Mouse (Mus musculus): ENCODE data around the gene Emp2. TPM values are rescaled to one million over a fixed set of nuclear protein-coding genes. Genes with fewer than 3 reads are reported as not detected.
A peak's percentile ranks its signal among the peaks of the same experiment; 100 is the strongest.

Emp2 gene
- polyA plus RNA-seq, 1 experiment from 2014 or later: 1.5 TPM

GRCm38 (mm10) chr16:10299637-10300036 is 14.1 kb downstream of the Emp2 start:
- TF ChIP-seq EP300 (IDR thresholded peaks at IDR 0.05; ENCODE audit: low read depth): no peak
- no peak for TF ChIP-seq CTCF (IDR thresholded peaks at IDR 0.05; ENCODE audit: low read depth)
- Histone ChIP-seq H3K36me3 (replicated peaks; ENCODE audit: insufficient read depth, low read length) (no peaks in the 10 kb centered on the region), H3K4me3 (ENCODE audit: low read depth, low read length) (no peak overlapping the region), H3K4me1 (ENCODE audit: insufficient read depth) (no peaks in the 10 kb centered on the region), H3K27ac (ENCODE audit: low read depth) (peak overlapping the region; percentile 39; the same call in 1 of the 2 replicates), H3K27me3 (ENCODE audit: insufficient read depth, low read length) (no peaks in the 10 kb centered on the region), H3K9ac (replicated peaks) (no peak overlapping the region), H3K9me3 (ENCODE audit: low read length) (no peaks in the 10 kb centered on the region), H3K4me2 (ENCODE audit: low read depth, low read length) (peak overlapping the region; percentile 42)
- peak; percentile 79 for ATAC-seq
- 43% methylated on average over 8 of the region's 8 CpGs for WGBS (ENCODE audit: insufficient replicate concordance)
- peak; percentile 45 for DNase-seq

- Histone ChIP-seq H3K4me3 (ENCODE audit: low read depth, low read length) (no peak overlapping the region), H3K27ac (ENCODE audit: low read depth) (no peak overlapping the region), H3K9me3 (ENCODE audit: low read length) (no peaks in the 10 kb centered on the region), H3K9ac (replicated peaks) (no peak overlapping the region), H3K4me2 (ENCODE audit: low read depth, low read length) (no peak overlapping the region), H3K27me3 (ENCODE audit: insufficient read depth, low read length) (no peaks in the 10 kb centered on the region), H3K4me1 (ENCODE audit: insufficient read depth) (no peaks in the 10 kb centered on the region), H3K36me3 (replicated peaks; ENCODE audit: insufficient read depth, low read length) (no peaks in the 10 kb centered on the region)
- TF ChIP-seq CTCF (IDR thresholded peaks at IDR 0.05; ENCODE audit: low read depth): no peak
- TF ChIP-seq EP300 (IDR thresholded peaks at IDR 0.05; ENCODE audit: low read depth): no peak
- no peak for DNase-seq
- ATAC-seq: no peak
- WGBS (ENCODE audit: insufficient replicate concordance): 78% methylated on average over 10 of the region's 10 CpGs
Measured at GRCm38 (mm10) chr16:10297696-10298644, 15.8 kb downstream of the Emp2 start.

GRCm38 (mm10) chr16:10288115-10288514 is 25.7 kb downstream of the Emp2 start:
- TF ChIP-seq CTCF (IDR thresholded peaks at IDR 0.05; ENCODE audit: low read depth): no peak
- no peak for TF ChIP-seq EP300 (IDR thresholded peaks at IDR 0.05; ENCODE audit: low read depth)
- H3K4me1 ChIP-seq (ENCODE audit: insufficient read depth): no peaks in the 10 kb centered on the region
- no peaks in the 10 kb centered on the region for H3K27me3 ChIP-seq (ENCODE audit: insufficient read depth, low read length)
- H3K4me3 ChIP-seq (ENCODE audit: low read depth, low read length): no peak overlapping the region
- H3K27ac ChIP-seq (ENCODE audit: low read depth): no peak overlapping the region
- WGBS (ENCODE audit: insufficient replicate concordance): 86% methylated on average over 6 of the region's 6 CpGs
- ATAC-seq (no peak), DNase-seq (no peak)
- H3K9me3 ChIP-seq (ENCODE audit: low read length): no peaks in the 10 kb centered on the region
- H3K4me2 ChIP-seq (ENCODE audit: low read depth, low read length): no peak overlapping the region
- no peaks in the 10 kb centered on the region for H3K36me3 ChIP-seq (replicated peaks; ENCODE audit: insufficient read depth, low read length)
- H3K9ac ChIP-seq (replicated peaks): no peak overlapping the region

- TF ChIP-seq CTCF (IDR thresholded peaks at IDR 0.05; ENCODE audit: low read depth) (no peak), EP300 (IDR thresholded peaks at IDR 0.05; ENCODE audit: low read depth) (no peak)
- no peak for ATAC-seq
- H3K9me3 ChIP-seq (ENCODE audit: low read length): no peaks in the 10 kb centered on the region
- no peak overlapping the region for H3K27ac ChIP-seq (ENCODE audit: low read depth)
- no peak overlapping the region for H3K4me3 ChIP-seq (ENCODE audit: low read depth, low read length)
- no peak overlapping the region for H3K9ac ChIP-seq (replicated peaks)
- no peaks in the 10 kb centered on the region for H3K4me1 ChIP-seq (ENCODE audit: insufficient read depth)
- no peaks in the 10 kb centered on the region for H3K36me3 ChIP-seq (replicated peaks; ENCODE audit: insufficient read depth, low read length)
- H3K27me3 ChIP-seq (ENCODE audit: insufficient read depth, low read length): no peaks in the 10 kb centered on the region
- DNase-seq: no peak
- no peak overlapping the region for H3K4me2 ChIP-seq (ENCODE audit: low read depth, low read length)
- 53% methylated on average over 9 of the region's 9 CpGs for WGBS (ENCODE audit: insufficient replicate concordance)
Measured at GRCm38 (mm10) chr16:10286513-10287268, 27.1 kb downstream of the Emp2 start.

GRCm38 (mm10) chr16:10281890-10282289 is 31.9 kb downstream of the Emp2 start:
- Histone ChIP-seq H3K9ac (replicated peaks) (no peak overlapping the region), H3K4me3 (ENCODE audit: low read depth, low read length) (no peak overlapping the region), H3K27me3 (ENCODE audit: insufficient read depth, low read length) (no peaks in the 10 kb centered on the region; the same call in 1 of the 2 replicates), H3K4me2 (ENCODE audit: low read depth, low read length) (no peak overlapping the region), H3K36me3 (replicated peaks; ENCODE audit: insufficient read depth, low read length) (no peaks in the 10 kb centered on the region), H3K27ac (ENCODE audit: low read depth) (no peak overlapping the region), H3K4me1 (ENCODE audit: insufficient read depth) (no peaks in the 10 kb centered on the region), H3K9me3 (ENCODE audit: low read length) (no peaks in the 10 kb centered on the region)
- WGBS (ENCODE audit: insufficient replicate concordance): 71% methylated on average over 3 of the region's 3 CpGs
- DNase-seq (no peak), ATAC-seq (no peak)
- TF ChIP-seq CTCF (IDR thresholded peaks at IDR 0.05; ENCODE audit: low read depth): no peak
- no peak for TF ChIP-seq EP300 (IDR thresholded peaks at IDR 0.05; ENCODE audit: low read depth)

All from liver, postnatal 0 days (tissue).